Mouse (Mus musculus) 416B (cell line): ENCODE data around the gene Wbp11.

Source experiments
- DNase-seq: peaks from one replicate; pipeline ENCODE4 v3.0.0; 2011; ENCODE audit warnings: low read depth

The Wbp11 gene

DNA sequence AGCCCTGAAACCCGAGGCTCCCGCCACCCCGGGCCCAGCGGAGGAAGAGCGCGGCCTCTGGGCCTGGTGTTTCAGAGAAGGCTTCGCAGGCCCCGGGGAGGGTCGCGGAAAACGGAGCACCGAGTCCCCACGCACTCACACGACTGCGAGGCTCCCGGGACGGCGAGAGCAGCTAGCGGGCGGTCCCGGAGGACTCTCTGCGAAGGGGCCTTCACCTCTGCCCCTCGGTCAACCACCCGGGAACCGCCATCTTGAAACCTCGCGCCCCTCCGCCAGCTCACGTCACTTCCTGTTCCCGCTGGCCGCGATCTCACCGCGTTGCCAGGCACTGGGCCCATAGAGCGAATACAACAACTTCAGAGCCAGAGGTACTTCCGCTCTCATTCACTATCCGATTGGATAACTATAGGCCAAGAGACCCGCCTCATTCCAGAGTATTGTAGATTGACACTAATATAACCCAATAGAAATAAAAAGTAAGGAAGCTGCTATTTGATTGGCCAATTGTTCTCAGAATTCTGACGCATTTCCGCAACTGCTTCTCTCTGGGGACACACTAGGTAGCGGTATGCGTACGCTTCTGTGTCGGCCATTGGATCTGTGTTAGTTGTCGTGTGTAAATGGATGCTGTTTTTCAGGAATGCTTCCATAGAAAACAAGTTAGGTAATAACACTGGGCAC is at the start of gene Wbp11:
Gene Wbp11, minus strand, starts transcription at position 353 of the 681 bp plus-strand sequence.
- DNase-seq: peak; percentile 100

DNA sequence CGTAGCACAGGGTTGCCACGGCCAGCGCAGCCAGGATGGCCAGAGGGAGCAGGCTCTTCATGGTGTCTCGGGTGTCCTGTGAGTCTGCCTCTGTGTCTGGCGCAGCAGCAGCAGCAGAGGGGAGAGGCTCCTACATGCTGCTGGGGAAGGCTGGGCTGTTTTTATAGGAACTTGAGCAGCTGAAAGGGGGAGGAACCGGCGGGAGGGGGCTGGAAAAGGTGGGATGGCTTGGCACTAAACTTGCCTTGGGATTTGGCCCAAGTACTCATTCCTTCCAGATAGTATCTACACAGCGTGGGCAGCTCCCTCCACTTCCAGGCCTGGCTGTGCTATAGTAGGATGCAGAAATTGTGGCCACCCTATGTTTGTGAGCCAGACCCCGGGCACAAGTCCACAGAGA is 47.6 kb upstream of the Wbp11 start, which contains the start of gene Mgp:
Gene Mgp, minus strand, starts transcription at position 154 of the 400 bp plus-strand sequence.
- no peak for DNase-seq

DNA sequence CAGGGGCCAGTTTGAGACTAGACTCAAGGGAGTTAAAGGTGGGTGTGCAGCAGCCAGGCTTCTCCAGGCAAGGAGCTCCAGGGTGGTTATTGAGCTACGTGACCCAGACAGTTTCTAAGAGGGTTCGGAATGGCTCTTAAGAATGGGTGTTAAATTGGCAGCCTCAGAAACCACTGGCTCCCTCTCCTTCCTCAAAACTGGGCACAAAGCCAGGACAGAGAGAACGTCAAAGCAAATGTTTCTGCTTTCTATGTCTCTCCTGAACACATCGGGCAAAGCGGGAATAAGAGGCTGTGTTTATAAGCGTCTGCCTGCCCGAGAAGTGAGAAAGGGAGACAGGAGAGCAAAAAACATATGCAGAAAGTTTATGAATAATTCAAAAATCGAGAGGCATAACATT is 46.6 kb upstream of the Wbp11 start:
- DNase-seq: peak; percentile 60

DNA sequence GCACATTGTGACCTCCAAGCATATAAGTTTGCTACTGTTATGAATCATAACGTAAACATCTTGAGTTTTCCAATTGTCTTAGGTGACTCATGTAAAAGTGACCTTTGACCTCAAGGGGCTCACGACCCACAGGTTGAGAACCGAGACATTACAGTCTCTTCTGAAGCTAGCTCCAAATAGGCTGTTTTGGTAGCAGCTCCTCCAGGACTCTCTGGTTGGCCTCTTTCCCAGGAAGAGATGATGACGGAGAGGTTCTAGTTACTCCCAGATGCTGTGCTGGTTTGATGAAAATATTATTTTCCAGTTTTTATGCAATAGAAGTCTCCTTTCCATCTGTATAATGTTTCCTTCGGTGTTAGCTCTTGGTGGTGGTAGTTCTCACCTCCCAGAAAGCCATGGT is 40.9 kb upstream of the Wbp11 start:
- no peak for DNase-seq

DNA sequence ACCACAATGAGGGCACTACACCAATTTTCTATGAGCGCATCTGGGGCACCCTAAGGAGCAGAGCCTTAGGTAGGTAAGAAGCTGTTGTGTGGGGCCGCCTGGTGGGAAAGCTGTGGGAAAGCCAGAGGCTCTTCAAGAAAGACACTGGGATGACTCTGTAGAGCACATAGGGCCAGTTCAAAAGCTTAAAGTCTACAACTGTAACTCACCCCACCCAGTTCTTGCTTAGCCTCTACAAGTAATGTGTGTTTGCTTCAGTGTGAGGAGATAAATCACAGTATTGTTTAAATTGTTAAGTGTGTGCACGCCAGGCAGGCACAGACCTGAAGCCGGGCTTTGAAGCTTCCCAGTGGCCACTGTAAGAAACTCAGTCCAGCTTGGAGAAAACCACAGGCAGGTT is 38.1 kb upstream of the Wbp11 start:
- no peak for DNase-seq

DNA sequence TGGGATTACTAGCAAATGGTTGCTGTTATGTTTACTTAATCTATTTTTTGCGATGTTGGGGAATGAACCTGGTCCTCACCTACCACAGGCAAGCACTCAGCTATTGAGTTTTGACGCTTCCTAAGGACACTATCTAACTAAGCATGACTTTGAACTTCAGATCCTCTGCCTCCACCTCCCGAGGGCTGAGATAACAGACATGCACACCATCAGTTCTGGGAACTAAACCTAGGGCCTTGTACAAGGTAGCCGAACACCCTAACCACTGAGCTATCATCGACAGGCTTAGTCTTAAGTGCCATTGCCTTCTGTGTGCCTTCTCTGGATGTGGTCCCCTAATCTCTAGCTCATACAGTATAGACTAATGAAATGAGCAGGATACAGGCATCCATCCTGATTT is 37.3 kb upstream of the Wbp11 start:
- no peak for DNase-seq

DNA sequence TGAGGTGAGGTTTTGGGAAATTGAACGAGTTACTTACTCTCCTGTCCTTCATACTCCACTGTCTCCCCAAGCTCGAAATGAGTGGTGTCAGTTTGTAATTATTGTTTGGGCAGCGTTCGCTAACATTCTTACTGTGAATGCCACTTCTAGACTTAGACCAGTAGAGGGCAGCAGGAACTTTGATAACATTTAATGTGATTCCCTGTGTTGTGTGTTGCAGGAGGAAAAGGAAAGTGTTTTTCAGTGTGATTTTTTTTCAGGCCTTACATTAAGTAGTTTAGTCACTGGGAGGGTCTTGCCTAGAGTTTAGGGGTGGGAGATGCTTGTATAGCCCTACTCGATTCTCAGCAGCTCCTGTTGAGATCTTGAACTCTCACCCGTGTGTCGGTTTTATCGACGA is 33.0 kb upstream of the Wbp11 start:
- DNase-seq: peak; percentile 79

DNA sequence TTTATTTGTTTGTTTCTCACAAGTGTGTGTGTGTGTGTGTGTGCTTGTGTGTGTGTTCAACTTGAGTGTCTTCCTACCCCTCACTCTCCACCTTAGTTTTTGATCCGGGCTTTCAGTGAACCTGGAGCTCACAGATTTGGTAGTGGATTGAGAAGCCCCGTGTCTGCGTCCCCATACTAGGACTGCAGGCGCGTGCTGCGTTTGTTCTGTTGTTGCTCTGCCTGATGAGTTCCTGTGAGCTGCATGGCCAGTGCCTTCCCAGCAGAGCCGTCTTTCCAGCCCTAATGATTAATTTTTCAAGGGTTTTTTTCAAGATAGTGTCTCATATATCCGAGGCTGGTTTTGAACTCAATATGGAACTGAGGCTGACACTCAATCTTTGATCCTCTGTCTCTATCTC is 30.4 kb upstream of the Wbp11 start:
- peak; percentile 21 for DNase-seq

DNA sequence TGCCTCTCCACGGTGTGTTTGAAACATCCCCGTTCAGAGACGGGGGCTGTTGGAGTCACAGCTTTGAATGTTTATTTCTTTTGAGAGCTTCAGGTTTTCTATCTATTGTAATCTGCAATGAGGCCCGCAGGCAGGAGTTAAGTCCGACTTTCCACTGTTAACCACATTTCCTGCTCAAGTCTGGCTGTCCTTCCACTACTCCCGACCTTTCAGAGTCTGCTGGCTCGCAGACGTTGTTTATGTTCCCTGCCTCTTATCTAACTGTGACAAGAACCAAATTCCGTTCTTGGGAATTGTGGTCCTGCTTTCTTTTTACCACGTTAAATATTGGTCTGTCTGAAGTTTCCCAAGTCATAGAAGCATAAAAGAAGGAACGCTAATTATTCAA is 29.8 kb upstream of the Wbp11 start:
- DNase-seq: no peak

DNA sequence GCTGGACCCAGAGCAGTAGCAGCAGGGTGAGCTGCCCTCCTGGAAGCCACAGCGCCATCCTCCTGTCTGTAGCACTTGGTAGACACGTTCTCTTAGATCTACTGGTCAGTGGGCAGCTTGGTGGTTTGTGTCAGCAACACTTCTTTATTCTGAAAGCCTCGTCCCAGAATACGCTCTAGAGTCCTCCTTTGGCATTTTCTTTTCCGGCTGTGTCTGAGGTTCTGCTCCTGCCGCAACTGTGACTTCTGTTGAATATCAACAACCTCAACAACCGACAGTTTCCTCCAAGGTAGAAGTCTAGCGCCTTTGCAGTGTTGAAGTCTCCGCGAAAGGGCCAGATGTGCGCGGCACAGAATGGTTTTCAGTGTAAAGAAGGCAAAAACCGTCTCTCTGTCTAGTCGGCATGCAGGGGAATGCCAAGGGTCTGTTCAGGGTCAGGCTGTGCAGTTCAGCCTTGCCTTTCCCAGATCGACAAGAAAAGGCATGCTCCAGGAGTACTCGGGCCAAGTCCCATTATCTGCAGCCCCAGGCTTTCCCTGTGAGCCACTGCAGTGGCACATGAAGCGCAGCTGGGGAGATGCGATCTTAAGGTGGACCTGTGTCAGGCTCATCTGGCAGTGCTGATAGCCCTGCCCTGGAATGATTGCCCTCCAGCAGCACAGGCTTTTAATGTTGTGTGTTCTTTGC is 29.3 kb upstream of the Wbp11 start, which contains the start of gene Art4:
Gene Art4, minus strand, starts transcription at position 548 of the 687 bp plus-strand sequence.
- peak; percentile 78 for DNase-seq

DNA sequence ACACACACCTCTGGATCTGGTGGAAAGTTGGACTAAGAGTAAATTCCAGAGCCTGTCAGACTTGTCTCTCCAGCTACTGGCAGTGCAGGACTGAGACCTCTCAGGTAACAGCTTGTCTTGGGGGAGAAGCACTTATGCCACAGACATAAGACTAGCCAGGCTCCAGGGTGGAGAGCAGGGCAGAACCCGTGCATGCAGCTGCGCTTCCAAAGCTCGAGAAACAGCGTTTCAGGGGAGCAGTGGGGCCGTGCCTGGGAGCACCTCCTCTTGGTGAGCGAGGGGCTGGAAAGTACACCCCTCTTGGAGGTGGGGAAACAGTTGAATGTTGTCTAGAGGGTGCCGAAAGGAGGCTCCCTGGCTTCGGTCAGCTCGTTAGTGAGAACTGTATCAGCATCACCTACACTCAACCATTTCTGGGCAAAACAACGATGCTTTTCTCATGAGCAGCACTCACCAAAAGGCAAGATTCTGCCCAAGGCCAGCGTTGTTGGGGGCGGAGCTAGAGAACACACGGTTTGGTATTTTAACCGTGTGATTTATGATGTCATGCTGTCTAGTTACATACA is 28.1 kb upstream of the Wbp11 start:
- no peak for DNase-seq

DNA sequence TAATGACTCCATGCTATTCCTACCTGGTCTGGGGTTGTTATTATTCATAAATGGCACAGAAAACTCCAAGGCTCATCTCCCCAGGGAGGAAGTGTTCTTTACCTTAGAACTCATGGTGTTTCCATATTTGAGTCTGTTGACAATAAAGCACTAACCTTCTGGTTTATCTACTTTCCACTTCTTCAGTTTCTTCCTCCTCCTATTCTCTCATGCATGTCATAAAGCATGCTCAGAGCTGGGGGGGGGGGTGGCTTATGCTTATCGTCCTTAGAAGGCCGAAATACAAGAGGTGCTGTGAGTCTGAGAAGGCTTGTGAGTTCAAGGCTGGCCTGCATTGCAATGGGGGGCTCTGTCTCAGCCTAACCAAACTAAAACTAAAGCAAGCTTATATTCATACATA is 27.1 kb upstream of the Wbp11 start:
- no peak for DNase-seq

DNA sequence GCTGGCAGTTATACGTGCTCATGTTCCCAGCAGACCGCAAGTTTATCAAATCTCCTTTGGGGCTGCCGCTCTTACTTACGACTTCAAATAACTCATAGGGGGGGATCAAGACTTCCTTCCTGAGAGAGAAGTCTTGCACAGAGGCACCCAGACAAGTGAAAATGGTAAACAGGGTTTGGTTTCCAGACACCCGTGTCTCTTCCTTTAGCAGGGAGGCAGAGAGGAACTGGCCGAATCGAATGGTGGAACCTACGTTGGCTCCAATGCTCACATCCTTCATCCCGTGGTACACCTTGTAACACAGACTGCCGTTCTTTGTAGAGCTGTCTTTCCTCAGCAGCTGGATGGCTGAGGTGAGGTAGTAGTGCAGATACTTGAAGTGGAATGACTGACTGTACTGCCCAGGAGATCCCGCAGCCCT is 26.3 kb upstream of the Wbp11 start:
- DNase-seq: no peak

DNA sequence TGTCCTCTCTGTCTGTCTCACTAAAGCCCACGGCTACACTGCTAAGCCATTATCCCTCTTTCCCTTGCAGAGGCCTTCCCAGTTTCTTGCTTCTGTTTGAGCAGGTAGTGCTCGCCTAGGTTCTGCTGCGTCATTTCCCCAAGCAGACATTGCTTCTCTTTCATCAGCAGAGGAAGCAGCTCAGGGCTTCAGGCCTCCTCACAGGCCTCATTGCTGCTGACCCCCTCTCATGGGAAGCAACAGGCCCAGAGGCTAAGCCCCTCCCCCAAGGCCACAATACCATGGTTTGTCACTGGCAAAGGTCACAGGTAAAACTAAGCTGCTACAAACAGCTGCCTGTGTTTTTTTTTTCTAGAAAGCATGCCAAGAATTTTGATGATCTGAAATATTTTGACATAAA is 24.7 kb upstream of the Wbp11 start:
- DNase-seq: peak; percentile 32

DNA sequence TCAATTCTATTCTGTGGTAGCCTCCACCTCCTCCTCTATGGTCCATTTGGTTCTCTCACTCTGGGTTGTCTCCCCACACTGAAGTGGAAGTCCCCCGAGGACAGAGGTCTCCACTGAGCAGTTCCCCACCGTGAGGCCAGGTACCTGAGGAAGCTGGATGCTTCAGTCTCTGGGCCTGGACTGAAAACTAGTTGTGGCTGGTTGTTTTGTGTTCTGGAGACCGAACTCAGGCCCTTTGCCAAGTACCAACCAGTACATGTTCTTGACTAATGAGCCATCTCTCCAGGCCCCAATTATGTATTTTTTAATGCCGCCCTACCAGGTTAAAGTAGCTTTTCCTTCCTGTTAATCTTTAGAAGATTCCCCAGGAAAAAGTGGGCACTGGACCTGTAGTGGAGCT is 24.3 kb upstream of the Wbp11 start:
- DNase-seq: no peak

DNA sequence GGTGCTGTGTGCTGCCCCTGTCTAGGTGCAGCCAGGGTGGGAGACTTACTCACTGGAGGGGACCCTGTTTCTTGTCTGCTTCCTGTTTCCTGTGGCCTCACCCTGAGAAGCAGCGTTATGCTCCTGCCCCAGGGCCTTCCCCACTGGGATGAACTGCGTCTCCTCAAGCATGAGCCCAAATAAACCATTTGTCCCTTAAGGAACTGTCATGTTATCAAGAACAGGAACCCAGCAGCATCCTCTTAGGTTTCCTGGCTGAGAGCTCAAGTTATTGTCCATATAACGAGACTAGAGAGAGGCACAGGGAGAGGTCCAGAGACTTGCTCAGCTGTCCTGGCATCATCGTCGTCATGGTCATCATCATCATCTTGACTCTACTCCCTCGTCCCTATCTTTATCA is 22.2 kb upstream of the Wbp11 start:
- DNase-seq: no peak

DNA sequence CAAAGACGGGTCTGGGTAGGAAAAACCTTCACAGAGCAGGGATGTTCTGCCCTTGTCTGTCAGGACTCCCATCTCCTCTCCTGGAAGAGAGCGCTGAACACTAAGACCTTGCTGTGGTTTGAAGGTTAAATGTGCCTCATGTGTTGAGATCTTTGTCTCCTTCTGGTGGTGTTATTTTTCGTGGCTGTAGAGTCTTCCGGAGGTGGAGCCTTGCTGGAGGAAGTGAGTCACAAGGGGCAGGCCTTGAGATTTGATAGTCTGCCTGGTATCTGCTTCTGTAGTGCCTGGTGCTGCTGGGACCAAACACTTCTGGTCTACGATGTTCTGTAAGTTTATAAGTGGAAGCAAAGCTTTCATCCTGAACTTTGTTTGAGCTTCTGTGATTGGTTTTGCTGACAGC is 20.9 kb upstream of the Wbp11 start:
- DNase-seq: peak; percentile 60

DNA sequence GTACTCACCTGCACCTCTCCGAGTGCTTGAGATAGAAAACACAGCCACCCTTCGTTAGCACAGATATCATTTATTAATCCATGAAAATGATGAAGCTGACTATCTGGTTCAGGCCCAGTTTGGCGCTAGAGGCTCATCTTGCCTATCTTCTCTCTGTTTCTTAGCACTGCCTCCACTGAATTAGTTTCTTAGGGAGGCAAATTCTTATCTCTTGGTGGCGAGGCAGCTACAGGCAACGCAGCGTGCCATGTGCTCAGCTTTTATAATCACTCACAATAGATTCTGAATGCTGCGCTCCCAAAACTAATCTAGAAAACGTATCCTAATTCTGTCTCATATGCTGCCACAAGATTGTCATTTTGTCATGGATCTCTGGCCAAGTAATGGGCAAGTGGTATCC is 20.4 kb upstream of the Wbp11 start:
- DNase-seq: no peak

DNA sequence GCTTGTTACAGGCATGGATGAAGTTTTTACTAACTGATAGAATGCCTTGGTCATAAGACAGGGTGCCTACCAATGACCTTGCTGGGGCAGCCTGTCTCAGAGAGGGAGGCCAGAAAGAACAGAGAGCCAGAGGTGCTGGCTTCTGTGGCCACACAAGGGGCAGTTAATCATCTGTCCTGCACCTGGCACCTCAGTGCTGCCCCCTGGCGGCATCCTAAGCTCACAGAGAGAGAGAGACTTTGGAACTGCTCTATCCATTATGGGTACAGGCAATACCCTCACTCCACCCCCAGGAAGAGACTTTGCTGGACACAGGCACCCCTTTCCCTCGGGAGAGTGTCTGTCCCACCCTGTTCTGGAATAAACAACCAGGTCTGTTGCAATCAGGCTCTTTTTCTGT is 19.8 kb upstream of the Wbp11 start:
- DNase-seq: peak; percentile 57

DNA sequence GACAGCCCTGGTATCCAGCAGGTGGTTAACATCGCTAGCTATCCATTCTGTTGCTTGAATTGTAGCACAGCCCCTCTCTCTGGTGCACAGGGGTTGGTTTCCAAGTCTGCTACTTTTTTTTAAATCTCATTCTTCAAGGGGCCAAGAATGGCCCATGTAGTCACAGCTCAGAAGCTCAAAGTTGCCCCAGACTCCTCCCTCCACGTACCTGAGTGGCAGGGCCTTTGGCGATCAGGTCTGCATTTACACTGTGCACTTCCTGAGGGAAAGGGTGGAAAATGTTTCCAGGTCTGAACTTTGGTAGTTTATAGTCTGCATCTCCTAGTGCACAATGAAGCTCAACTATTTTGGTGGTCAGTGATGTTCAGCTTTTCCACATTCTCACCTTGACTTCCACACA is 19.2 kb upstream of the Wbp11 start:
- DNase-seq: no peak

DNA sequence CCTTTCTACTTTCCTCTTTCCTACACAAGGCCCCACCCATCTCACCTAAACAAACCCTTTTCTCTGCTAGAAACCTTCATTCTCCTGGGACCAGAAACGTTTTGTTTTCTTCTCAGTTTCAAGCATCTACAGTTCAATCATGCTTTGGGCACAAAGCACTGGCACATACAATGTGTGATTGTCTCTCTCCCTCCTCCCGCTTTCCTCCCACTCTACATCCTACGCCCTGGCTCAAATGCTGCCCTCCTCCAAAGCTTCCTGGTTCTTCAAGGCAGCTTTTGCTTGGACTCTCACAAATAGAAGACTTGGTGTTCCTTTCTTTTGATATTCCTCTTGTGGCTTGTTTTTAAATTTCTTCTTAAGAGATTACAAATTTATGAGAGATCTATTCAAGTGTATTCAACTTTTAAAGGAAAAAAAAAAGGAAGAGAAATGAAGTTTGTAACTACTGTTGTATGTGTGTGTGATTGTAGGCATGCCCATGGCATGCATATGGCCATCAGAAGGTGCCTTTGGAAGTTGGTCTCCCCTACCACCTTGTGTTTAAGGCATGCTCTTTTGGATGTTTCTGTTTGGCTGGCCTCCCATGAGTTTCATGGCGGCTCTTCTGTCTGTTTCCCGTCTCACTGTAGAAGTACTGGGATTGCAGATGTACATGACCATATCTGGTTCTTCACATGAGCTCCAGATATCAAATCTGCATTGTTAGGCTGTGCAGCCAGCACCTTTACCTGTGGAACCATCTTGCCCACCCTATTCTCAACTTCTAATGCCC is 17.9 kb upstream of the Wbp11 start:
- DNase-seq: no peak

DNA sequence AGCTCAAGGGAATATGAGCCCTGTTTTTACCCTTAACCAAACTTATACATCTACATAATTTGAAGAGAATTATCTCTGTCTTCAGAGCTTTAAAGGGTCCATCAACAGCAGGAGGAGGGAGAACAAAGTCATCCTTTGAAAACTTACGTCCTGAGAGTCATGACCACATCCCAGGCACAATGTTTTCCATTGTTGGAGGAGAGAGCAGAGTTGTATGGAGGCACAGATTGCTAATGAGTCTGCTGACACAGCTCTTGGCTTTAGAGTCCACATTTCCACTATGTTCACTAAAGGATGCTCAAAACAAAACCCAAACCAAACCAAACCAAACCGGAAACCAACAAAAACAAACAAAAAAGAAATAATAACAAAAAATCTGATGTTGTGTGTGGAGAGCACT is 16.9 kb upstream of the Wbp11 start:
- no peak for DNase-seq

DNA sequence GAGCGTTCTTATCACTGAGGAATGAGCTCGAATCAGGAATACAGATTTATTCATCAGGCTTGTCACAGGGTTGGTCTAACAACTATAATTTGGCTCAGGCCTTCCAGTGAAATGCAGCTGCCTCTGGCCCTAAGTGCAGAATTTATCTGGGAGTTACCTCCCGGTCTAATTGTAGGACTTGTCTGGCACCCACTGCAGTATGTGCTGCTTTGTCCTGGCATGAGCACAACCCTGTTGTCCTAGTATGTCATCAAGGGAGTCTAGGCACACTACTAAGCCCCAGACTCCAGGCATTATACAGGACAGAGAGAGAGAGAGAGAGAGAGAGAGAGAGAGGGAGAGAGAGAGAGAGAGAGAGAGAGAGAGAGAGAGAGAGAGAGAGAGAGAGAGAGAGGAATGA is 9.3 kb upstream of the Wbp11 start:
- DNase-seq: no peak
